Mouse (Mus musculus): ENCODE measurements around the gene Cchcr1. TPM values are rescaled to one million over a fixed set of nuclear protein-coding genes. Genes with fewer than 3 reads are reported as not detected.

Cchcr1 gene
- polyA plus RNA-seq, 1 experiment from 2014 or later: 8.3 TPM

- H3K27ac ChIP-seq (ENCODE audit: low read depth, low read length): no peak overlapping the region
- no peak overlapping the region for H3K9ac ChIP-seq (ENCODE audit: low read depth, low read length)
- H3K9me3 ChIP-seq (ENCODE audit: control insufficient read depth, low read length): no peaks in the 10 kb centered on the region
- no peak overlapping the region for H3K4me2 ChIP-seq (replicated peaks; ENCODE audit: low read depth, low read length)
- WGBS: 37% methylated on average over 6 of the region's 6 CpGs
- H3K36me3 ChIP-seq (ENCODE audit: control insufficient read depth, insufficient read depth, low read length): no peaks in the 10 kb centered on the region
- peaks cover 4% of the 10 kb centered on the region for H3K4me1 ChIP-seq (replicated peaks; ENCODE audit: control insufficient read depth, insufficient read depth, low read length)
- no peak overlapping the region for H3K4me3 ChIP-seq (ENCODE audit: low read depth, low read length)
- DNase-seq (ENCODE audit: low spot score) (peak; percentile 81), ATAC-seq (ENCODE audit: low FRiP score) (no peak; the same call in 1 of the 2 replicates)
- no peaks in the 10 kb centered on the region for H3K27me3 ChIP-seq (ENCODE audit: control insufficient read depth, insufficient read depth, low read length)
Measured at GRCm38 (mm10) chr17:35544680-35545079, 27.8 kb downstream of the Cchcr1 start.

GRCm38 (mm10) chr17:35547465-35547864 is 30.6 kb downstream of the Cchcr1 start:
- no peak overlapping the region for H3K4me2 ChIP-seq (replicated peaks; ENCODE audit: low read depth, low read length)
- DNase-seq (ENCODE audit: low spot score) (no peak), ATAC-seq (ENCODE audit: low FRiP score) (no peak)
- H3K4me3 ChIP-seq (ENCODE audit: low read depth, low read length): no peak overlapping the region
- no peak overlapping the region for H3K27ac ChIP-seq (ENCODE audit: low read depth, low read length)
- H3K9me3 ChIP-seq (ENCODE audit: control insufficient read depth, low read length): no peaks in the 10 kb centered on the region
- WGBS: 40% methylated on average over 2 of the region's 2 CpGs
- no peak overlapping the region for H3K9ac ChIP-seq (ENCODE audit: low read depth, low read length)
- peaks cover 4% of the 10 kb centered on the region for H3K4me1 ChIP-seq (replicated peaks; ENCODE audit: control insufficient read depth, insufficient read depth, low read length)
- no peaks in the 10 kb centered on the region for H3K27me3 ChIP-seq (ENCODE audit: control insufficient read depth, insufficient read depth, low read length)
- H3K36me3 ChIP-seq (ENCODE audit: control insufficient read depth, insufficient read depth, low read length): no peaks in the 10 kb centered on the region

GRCm38 (mm10) chr17:35548636-35549035 is 31.7 kb downstream of the Cchcr1 start:
- Histone ChIP-seq H3K4me1 (replicated peaks; ENCODE audit: control insufficient read depth, insufficient read depth, low read length) (peaks cover 4% of the 10 kb centered on the region), H3K4me2 (replicated peaks; ENCODE audit: low read depth, low read length) (no peak overlapping the region), H3K27me3 (ENCODE audit: control insufficient read depth, insufficient read depth, low read length) (no peaks in the 10 kb centered on the region), H3K4me3 (ENCODE audit: low read depth, low read length) (no peak overlapping the region), H3K9ac (ENCODE audit: low read depth, low read length) (no peak overlapping the region), H3K36me3 (ENCODE audit: control insufficient read depth, insufficient read depth, low read length) (no peaks in the 10 kb centered on the region), H3K27ac (ENCODE audit: low read depth, low read length) (no peak overlapping the region), H3K9me3 (ENCODE audit: control insufficient read depth, low read length) (no peaks in the 10 kb centered on the region)
- no peak for DNase-seq (ENCODE audit: low spot score)
- ATAC-seq (ENCODE audit: low FRiP score): no peak
- WGBS: 16% methylated on average over 5 of the region's 5 CpGs

- Histone ChIP-seq H3K9me3 (ENCODE audit: control insufficient read depth, low read length) (no peaks in the 10 kb centered on the region), H3K4me2 (replicated peaks; ENCODE audit: low read depth, low read length) (no peak overlapping the region), H3K27me3 (ENCODE audit: control insufficient read depth, insufficient read depth, low read length) (no peaks in the 10 kb centered on the region), H3K9ac (ENCODE audit: low read depth, low read length) (no peak overlapping the region), H3K36me3 (ENCODE audit: control insufficient read depth, insufficient read depth, low read length) (no peaks in the 10 kb centered on the region), H3K4me1 (replicated peaks; ENCODE audit: control insufficient read depth, insufficient read depth, low read length) (peaks cover 4% of the 10 kb centered on the region), H3K4me3 (ENCODE audit: low read depth, low read length) (no peak overlapping the region), H3K27ac (ENCODE audit: low read depth, low read length) (no peak overlapping the region)
- DNase-seq (ENCODE audit: low spot score) (no peak), ATAC-seq (ENCODE audit: low FRiP score) (no peak)
- WGBS: 54% methylated on average over 14 of the region's 15 CpGs
Measured at GRCm38 (mm10) chr17:35549437-35550142, 32.7 kb downstream of the Cchcr1 start.

- peaks cover 4% of the 10 kb centered on the region for H3K4me1 ChIP-seq (replicated peaks; ENCODE audit: control insufficient read depth, insufficient read depth, low read length)
- H3K9ac ChIP-seq (ENCODE audit: low read depth, low read length): no peak overlapping the region
- H3K36me3 ChIP-seq (ENCODE audit: control insufficient read depth, insufficient read depth, low read length): no peaks in the 10 kb centered on the region
- H3K27ac ChIP-seq (ENCODE audit: low read depth, low read length): no peak overlapping the region
- no peak overlapping the region for H3K4me3 ChIP-seq (ENCODE audit: low read depth, low read length)
- H3K27me3 ChIP-seq (ENCODE audit: control insufficient read depth, insufficient read depth, low read length): no peaks in the 10 kb centered on the region
- WGBS: 96% methylated on average over 4 of the region's 4 CpGs
- DNase-seq (ENCODE audit: low spot score) (no peak), ATAC-seq (ENCODE audit: low FRiP score) (no peak)
- no peak overlapping the region for H3K4me2 ChIP-seq (replicated peaks; ENCODE audit: low read depth, low read length)
- H3K9me3 ChIP-seq (ENCODE audit: control insufficient read depth, low read length): no peaks in the 10 kb centered on the region
Measured at GRCm38 (mm10) chr17:35550143-35550494, 33.2 kb downstream of the Cchcr1 start.

- no peak overlapping the region for H3K9ac ChIP-seq (ENCODE audit: low read depth, low read length)
Measured at GRCm38 (mm10) chr17:35550871-35551270, 34.0 kb downstream of the Cchcr1 start.

GRCm38 (mm10) chr17:35551881-35552414 is 35.0 kb downstream of the Cchcr1 start, which contains the start of gene Cdsn:
Cdsn (plus strand) TSS chr17:35552128.
- H3K4me1 ChIP-seq (replicated peaks; ENCODE audit: control insufficient read depth, insufficient read depth, low read length): no peaks in the 10 kb centered on the region
- 78% methylated on average over 10 of the region's 10 CpGs for WGBS
- H3K9me3 ChIP-seq (ENCODE audit: control insufficient read depth, low read length): no peaks in the 10 kb centered on the region
- no peak for ATAC-seq (ENCODE audit: low FRiP score)
- H3K9ac ChIP-seq (ENCODE audit: low read depth, low read length): no peak within 1 kb of the TSS
- no peak within 1 kb of the TSS for H3K27ac ChIP-seq (ENCODE audit: low read depth, low read length)
- no peak within 1 kb of the TSS for H3K4me2 ChIP-seq (replicated peaks; ENCODE audit: low read depth, low read length)
- DNase-seq (ENCODE audit: low spot score): no peak
- no peaks in the 10 kb centered on the region for H3K36me3 ChIP-seq (ENCODE audit: control insufficient read depth, insufficient read depth, low read length)
- H3K4me3 ChIP-seq (ENCODE audit: low read depth, low read length): no peak within 1 kb of the TSS
- H3K27me3 ChIP-seq (ENCODE audit: control insufficient read depth, insufficient read depth, low read length): no peaks in the 10 kb centered on the region

More at GRCm38 (mm10) chr17:35550871-35551270, 34.0 kb downstream of the Cchcr1 start:
- Histone ChIP-seq H3K4me3 (ENCODE audit: low read depth, low read length) (no peak overlapping the region), H3K27me3 (ENCODE audit: control insufficient read depth, insufficient read depth, low read length) (no peaks in the 10 kb centered on the region), H3K36me3 (ENCODE audit: control insufficient read depth, insufficient read depth, low read length) (no peaks in the 10 kb centered on the region), H3K4me2 (replicated peaks; ENCODE audit: low read depth, low read length) (no peak overlapping the region), H3K27ac (ENCODE audit: low read depth, low read length) (no peak overlapping the region), H3K4me1 (replicated peaks; ENCODE audit: control insufficient read depth, insufficient read depth, low read length) (peaks cover 4% of the 10 kb centered on the region), H3K9me3 (ENCODE audit: control insufficient read depth, low read length) (no peaks in the 10 kb centered on the region)
- no peak for DNase-seq (ENCODE audit: low spot score)
- ATAC-seq (ENCODE audit: low FRiP score): no peak
- WGBS: 56% methylated on average over 8 of the region's 8 CpGs

GRCm38 (mm10) chr17:35554321-35554720 is 37.4 kb downstream of the Cchcr1 start:
- DNase-seq (ENCODE audit: low spot score): no peak
- Histone ChIP-seq H3K4me2 (replicated peaks; ENCODE audit: low read depth, low read length) (no peak overlapping the region), H3K4me3 (ENCODE audit: low read depth, low read length) (no peak overlapping the region), H3K27me3 (ENCODE audit: control insufficient read depth, insufficient read depth, low read length) (no peaks in the 10 kb centered on the region), H3K9me3 (ENCODE audit: control insufficient read depth, low read length) (no peaks in the 10 kb centered on the region), H3K9ac (ENCODE audit: low read depth, low read length) (no peak overlapping the region), H3K4me1 (replicated peaks; ENCODE audit: control insufficient read depth, insufficient read depth, low read length) (no peaks in the 10 kb centered on the region), H3K27ac (ENCODE audit: low read depth, low read length) (no peak overlapping the region), H3K36me3 (ENCODE audit: control insufficient read depth, insufficient read depth, low read length) (no peaks in the 10 kb centered on the region)
- no peak for ATAC-seq (ENCODE audit: low FRiP score)
- 81% methylated on average over 5 of the region's 5 CpGs for WGBS

- H3K36me3 ChIP-seq (ENCODE audit: control insufficient read depth, insufficient read depth, low read length): no peaks in the 10 kb centered on the region
- no peak overlapping the region for H3K4me3 ChIP-seq (ENCODE audit: low read depth, low read length)
- H3K4me1 ChIP-seq (replicated peaks; ENCODE audit: control insufficient read depth, insufficient read depth, low read length): no peaks in the 10 kb centered on the region
- no peak overlapping the region for H3K9ac ChIP-seq (ENCODE audit: low read depth, low read length)
- WGBS: 92% methylated on average over 18 of the region's 18 CpGs
- no peak for ATAC-seq (ENCODE audit: low FRiP score)
- no peak overlapping the region for H3K27ac ChIP-seq (ENCODE audit: low read depth, low read length)
- no peak for DNase-seq (ENCODE audit: low spot score)
- H3K9me3 ChIP-seq (ENCODE audit: control insufficient read depth, low read length): no peaks in the 10 kb centered on the region
- no peak overlapping the region for H3K4me2 ChIP-seq (replicated peaks; ENCODE audit: low read depth, low read length)
- no peaks in the 10 kb centered on the region for H3K27me3 ChIP-seq (ENCODE audit: control insufficient read depth, insufficient read depth, low read length)
Measured at GRCm38 (mm10) chr17:35554761-35555397, 38.0 kb downstream of the Cchcr1 start.

All from hindbrain, embryonic 11.5 days (tissue).